Mouse (Mus musculus) regulatory T cell (primary cell): Measurements from ENCODE around the gene Gdap2.

Experiments used
- in situ Hi-C: fragments of 300-600 bp; cut with MboI, MseI; formaldehyde crosslinking; loops from one replicate; pipeline ENCODE4 v1.15.1; 2025; ENCODE audit warnings: high pct_unique_total_duplicates

Gdap2 gene

GRCm38 (mm10) chr3:100242230-100242629, 80.0 kb downstream of the Gdap2 start:
- in situ Hi-C loops = no loop called here

DNA sequence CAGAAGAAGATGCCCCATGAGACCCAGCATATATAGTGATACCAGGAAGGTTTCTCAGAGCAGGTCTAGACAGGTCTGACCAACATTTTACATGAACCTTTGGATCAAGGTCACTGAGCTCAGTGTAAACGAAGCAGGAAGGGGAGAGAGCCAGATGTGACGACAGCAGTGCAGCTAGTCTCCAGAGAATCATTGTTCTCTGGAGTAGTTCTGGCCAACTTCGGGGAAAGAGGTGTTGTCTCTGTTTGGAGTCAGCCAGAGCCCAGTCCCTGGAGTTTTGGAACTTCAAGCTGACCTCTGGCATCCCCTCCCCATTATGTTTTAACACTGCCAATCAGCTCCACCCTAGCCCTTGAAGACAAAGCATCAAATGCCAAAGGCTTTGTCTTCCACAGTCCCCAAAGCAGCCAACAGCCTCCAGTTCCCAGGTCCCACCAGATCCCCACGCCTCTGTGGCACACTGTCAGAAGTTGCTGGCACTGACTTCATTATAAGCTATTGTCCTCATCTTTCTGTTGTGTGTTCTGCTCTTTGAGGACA, 84.2 kb downstream of the Gdap2 start:
- in situ Hi-C loops = no loop called here
